Mouse (Mus musculus) gastrocnemius, adult 8-10 months (tissue): ENCODE results near the gene Nfrkb. TPM values are rescaled to one million over a fixed set of nuclear protein-coding genes. Genes with fewer than 3 reads are reported as not detected.

Experiments
- DNase-seq, 2 experiments: peaks; one replicate each; pipeline ENCODE4 v3.0.0; 2022; ENCODE audit warnings: low spot score in 2 of 2
- total RNA-seq, 4 experiments: library from RNA; stranded (reverse); gene quantifications; 2 replicates each; pipeline ENCODE4 v1.2.4; 2022

The Nfrkb gene
- total RNA-seq, 4 experiments from 2014 or later = 7.8 to 10.4 (median 9.4) TPM

DNA sequence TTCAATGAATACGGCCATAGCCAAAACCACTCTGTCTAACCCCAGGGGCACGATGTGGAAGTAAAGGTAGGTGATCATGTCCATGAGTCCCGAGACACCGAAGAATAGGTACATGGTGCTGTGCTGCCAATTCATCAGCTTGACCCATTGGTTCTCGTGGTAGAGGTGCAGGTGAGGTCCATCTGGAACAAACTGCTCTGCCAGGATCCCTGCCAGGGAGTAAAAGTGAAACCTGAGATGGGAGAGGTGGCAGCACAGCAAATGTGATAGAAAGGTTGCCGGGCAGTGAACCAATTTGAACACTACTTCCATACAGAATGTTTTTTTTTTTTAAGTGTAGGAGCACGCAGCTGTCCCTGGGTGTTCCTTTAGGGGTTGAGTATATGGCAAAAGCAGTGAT lies 43.0 kb downstream of the Nfrkb start:
- DNase-seq = no peak

DNA sequence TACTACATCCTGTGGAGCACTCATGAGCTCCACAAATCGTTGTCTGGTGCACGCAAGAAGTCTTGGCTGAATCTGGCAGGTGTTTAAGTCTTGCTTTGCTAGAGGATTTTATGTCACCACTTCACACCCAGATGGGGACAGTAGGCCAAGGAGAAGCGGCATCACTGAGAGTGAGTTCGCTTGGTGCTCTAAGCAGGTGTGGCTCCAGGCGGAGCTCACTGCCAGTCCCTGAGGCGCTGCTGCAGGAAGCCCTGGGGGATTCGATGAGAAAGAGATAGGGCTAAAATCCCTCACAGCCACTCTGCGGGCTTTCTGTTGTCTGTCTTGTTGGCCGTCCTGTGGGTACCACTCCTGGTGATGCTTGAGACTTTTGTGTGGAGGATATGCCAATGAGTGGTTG lies 44.0 kb downstream of the Nfrkb start:
- no peak for DNase-seq

DNA sequence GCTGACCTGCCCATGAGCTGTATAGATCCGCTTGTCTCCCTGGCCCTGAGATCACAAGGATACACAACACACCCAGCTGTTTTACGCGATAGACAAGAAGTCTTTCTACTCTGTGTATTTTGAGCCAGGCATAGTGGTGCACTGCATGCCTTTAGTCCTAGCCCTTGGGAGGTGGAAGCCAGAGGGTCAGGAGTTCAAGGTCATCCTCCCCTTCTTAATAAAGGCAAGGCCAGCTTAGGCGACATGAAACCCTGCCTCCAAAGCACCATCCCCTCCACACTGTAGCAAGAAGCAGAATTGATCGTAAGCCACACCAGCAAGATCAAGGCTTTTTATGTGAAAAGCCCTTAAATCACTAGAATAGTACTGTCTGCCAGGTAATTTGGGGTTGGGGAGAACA lies 45.8 kb downstream of the Nfrkb start:
- no peak for DNase-seq

DNA sequence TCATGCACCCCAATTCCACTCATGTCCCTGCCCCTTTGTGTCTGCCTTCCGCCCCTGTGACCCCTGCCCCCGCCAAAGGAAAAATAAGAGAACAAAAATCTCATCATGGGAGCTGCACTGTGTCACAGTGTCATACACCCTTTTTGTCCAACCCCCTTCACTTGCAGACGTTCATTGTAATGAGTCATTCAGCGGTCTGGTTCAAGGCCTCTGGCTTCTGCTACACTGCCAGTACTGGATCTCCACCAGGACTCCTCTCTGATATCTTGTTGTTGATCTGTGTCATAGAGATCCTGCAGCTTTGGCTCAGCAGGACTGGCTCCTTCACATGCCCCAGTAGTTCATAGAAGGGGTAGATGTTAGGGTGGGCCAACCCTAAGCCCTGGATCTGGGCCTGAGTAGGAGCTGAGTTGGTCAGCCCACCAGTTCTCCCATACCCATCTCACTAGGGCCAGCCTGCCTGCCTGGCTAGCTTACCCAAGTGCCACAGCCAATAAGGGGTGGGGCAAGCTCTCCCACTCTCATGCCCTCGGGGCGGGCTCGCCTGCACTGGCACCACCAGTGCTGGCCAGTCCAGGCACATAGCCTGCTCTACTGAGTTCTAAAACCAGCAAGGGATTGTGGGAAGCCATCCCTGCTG lies 46.5 kb downstream of the Nfrkb start:
- no peak for DNase-seq

DNA sequence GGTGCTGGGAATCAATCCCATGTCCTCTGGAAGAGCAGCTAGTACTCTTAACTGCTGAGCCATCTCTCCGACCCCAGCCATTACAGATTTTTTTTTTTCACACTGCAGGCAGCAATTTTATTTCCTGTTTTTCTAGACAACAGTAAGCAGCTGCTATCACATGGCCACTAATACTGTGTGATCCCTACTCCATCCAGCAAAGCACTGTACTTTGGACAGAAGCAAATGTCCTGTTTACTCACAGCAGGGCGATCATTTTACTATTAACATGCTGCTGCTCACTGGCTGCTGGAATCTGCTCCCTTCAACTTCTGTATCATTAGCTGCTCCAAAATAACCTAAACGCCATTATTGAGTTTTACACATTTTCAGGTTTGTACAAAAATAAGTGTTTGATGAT lies 47.4 kb downstream of the Nfrkb start:
- no peak for DNase-seq

DNA sequence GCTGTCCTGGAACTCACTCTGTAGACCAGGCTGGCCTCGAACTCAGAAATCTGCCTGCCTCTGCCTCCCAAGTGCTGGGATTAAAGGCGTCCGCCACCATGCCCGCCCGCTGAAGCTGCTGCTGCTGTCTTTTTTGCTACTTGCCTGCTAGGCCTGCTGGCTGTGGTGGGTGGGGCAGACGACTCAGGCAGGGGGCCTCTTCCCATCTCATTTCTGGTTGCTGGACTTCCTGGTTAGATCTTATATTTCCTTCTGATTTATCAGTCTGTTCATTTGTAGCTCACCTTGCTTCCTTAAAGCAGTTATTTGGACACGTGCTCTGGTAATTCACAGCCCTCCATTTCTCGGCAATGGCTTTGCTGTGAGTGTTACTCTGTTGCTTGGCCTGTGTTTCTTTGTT lies 49.4 kb downstream of the Nfrkb start:
- no peak for DNase-seq

DNA sequence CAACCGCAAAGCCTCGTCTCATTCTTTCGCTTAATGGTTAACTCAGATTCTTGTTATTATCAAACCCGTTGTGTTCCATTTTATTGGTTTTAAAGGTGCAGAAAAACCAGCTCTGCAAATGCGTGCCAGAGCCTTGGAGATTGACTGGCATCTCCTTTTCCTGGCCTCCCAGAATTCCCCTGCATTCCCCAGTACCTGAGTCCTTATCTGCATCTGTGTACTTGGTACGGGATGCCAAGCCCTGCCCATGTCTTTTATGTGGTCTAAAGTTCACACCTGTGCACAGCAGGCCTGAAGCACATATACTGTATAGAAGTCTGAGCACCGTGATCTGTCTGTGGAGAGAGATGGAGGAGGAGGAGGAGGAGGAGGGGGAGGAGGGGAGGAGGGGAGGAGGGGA lies 51.9 kb downstream of the Nfrkb start:
- no peak for DNase-seq

DNA sequence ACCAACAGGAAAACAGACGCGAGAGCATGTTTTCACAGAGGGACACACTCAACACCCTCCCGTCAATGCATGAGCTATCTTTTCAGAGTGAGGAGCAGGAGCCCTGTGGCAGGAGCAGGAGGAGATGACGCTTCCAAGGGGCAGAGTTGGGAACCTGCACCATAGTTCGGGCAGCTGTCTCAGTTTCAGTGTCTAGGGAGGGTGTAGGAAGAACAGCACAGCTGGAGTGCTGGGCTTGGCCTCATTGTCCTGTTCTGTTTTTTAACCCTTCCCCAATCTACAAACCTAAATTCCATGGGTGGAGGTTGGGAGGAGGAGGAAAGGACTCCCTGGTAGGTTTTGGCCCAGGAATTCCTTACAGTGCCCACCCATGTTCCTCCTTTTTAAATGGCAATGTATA lies 52.8 kb downstream of the Nfrkb start:
- no peak for DNase-seq

DNA sequence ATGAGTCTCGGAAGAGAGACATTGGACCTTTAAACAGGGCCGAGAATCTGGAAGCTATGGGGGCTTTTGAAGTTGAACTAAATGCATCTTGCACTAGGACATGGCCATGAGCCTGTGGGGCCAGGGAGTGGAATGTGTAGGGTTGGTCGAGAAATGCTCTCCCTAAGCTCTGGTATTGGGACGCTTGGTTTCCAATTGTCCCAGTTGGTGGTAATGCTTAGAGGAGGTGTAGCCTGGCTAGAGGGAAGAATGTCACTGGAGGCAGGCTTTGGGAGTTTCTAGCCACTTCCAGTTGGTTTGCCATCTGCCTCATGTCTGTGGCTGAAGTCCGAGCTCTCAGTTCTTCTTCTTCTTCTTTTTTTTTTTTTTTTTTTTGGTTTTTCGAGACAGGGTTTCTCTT lies 53.3 kb downstream of the Nfrkb start:
- DNase-seq = no peak

DNA sequence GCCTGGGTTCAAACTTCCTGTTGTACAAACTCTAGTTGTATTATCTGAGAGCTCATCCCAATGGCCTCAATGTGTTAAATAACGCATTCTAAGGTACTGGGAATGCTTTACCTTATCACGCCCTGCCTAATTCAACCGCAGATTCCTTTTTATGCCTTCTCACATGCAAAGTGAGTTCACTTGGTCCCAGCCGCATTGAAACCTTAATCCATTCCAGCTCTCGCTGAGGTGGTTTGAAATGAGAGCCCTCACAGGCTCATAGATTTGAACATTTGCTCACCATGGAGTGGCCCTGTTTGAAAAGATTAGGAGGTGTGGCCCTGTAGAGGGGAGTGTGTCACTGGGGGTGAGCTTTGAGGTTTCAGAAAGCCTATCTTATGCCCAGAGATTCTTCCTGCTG lies 54.4 kb downstream of the Nfrkb start:
- no peak for DNase-seq

DNA sequence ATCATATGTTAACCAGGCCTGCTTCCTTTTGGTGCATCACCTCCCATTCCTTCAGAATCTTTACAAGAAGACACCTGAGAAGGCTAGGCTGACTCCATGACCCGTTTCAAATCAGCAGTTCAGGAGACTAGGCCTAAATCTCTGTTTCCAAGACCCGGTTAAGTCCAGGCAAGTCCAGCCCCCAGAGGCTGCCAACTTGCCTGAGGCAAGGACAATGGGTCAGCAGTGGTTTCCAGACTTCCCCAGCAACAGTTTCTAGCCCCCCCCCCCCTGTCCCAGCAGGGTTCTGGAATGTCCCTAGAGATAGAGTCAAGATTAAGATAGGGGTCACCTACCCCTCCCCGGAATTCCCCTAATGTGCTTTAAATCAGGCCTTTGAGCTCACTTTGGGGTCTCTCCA lies 55.5 kb downstream of the Nfrkb start:
- DNase-seq = no peak

DNA sequence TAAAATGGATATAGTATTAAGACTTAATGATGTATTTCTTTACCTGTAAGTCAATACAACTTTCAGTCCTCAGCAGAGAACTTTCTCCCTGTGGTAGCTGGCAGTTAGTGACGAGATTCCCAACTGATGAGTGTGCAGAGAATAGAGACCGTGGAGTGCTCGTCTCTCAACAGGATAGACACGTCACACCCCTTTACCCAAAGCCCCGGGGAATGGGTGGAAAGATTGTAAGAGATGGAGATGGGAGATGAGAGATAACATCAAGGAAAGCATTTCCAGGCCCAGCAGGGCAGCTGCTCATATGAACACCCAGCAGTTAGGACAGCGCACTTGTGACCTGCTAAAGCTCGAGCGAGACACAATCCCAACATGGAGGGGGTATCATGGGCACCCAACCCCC lies 58.2 kb downstream of the Nfrkb start:
- no peak for DNase-seq

DNA sequence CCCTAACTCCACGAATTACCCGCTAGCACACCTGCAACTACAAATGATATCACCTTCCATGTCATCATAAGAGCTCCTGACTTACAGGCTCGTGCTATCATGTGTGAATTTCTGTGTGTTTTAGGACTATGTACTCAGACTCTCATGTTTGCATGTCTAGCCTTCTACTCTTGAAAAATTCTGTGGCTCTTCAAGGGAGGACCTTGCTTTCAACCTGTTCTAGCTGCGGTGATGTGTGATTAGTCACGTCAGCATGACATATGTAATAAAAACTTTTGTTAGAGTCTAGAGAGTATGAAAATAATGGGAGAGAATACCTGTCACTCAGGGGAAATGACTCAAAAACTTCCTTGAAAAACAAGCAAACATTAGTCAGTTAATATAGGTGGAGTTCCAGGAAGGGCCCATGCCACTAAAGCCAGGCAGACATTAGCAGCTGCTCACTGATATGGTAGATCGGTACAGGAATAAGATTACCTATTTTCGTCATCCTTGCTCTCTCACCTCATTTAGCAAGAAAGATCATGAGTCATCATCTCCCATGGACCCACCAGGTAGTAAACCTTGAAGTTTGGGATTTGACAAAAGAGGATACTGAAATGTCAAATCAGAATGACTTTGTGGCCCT lies 63.3 kb downstream of the Nfrkb start:
- DNase-seq = no peak

DNA sequence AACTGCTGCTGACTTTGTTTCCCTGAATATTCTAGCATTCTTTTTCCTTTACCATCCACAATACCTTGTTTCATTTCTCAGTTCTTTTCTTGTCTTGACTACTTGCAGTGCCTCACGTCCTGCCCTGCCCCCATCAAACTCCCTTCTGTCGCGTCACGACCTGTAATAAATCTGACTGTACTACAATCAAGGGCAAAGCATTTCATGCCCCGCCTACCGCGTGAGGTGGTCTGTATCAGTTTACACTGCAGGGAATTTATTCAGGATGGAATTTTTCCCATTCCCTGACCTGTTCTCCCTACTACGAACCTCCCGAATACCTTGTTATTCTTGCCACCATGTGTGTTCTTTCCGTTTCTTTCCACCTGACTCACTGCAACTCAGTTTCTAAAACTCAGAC lies 66.2 kb downstream of the Nfrkb start:
- no peak for DNase-seq

DNA sequence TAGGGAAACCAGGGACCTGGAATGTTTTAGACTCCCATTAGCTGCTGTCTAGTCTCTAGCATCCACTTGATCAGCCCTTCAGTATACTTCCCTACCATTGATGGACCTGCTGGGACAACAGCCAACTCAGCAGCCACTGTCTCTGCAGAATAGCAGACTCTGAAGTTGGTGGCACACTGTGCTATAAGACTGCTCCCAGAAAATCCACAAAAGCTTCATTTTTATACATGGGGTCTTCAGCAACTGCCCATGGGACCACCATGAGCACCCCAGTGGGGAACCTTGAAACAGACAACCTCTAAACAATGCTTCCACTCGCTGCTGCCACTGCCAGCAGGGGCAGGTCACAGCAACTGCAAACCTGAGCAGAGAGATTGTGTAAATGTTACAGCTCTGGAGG lies 68.4 kb downstream of the Nfrkb start:
- DNase-seq = no peak

DNA sequence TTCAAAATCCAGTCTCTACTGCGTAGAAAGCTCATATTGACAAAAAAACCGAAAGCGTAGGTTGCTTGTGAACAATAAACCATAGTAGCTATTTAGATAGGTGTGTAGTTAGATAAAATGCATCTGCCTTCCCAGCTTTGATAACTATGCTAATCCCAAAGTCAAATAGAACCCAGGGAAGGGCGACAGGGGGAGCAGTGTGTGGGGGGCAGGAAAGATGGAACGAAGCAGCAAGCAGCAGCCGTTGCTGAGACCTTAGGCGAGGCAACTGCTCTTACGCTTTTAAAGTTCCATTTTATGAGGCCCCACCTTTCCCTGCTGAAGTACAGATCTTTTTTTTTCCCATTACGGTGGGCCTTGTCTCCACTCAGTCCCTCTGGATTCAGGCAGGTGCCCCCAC lies 77.2 kb downstream of the Nfrkb start:
- DNase-seq = no peak

DNA sequence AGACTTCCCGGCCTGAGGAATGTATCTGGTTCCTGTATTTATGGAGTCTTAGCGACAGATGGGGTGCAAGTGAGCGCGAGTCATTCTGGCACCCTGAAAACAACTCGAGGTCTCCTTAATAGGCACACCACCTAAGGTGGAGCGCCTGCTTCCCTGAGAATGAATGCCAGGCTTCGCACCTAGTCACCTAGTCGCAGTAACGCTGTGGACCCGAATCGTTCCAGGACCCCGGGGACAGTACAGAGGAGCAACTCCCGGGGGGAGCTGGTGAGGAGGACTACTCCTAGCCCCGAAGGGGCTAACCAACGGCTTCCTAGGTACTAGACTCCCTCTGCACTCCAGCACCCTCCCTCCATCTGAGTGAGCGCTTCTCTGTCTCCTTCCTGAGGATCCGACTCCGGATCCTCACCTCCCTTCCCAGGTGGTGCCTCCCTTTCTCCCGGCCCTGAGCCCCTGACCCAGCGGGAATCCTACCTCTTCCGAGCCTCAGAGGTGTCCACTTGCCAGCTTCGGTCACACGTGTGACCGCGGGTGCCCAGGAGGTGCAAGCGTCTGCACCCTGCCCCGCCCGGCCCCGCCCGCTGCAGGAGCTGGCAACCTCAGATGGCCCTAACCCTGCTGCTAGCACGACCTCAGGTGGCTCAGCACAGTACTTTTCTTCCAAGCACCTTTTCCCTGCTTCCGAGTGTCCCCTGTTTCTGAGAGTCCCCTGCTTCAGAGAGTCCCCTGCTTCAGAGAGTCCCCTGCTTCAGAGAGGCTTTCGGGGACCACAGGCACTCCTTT lies 77.9 kb downstream of the Nfrkb start, which contains the start of gene Tmem45b:
TSS of gene Tmem45b (minus strand) at position 771 of the 783 bp plus-strand sequence.
- DNase-seq = no peak

Other genes starting within 250 kb of the Nfrkb start
- gene Aplp2, start 174.4 kb upstream of the Nfrkb start, total RNA-seq = 100 to 1,000 TPM in 3 of 4 experiments, 10 to 100 TPM in 1; 91.3 to 137 (median 108) TPM
- 1 to 10 TPM; 3.7 to 5.1 (median 3.7) TPM for gene Prdm10, start 105.7 kb upstream of the Nfrkb start, total RNA-seq
- gene Tmem45b, start 78.3 kb downstream of the Nfrkb start, total RNA-seq = 1 to 10 TPM in 3 of 4 experiments, under 1 TPM in 1; 0.15 to 4.9 (median 1.7) TPM